Mouse (Mus musculus) midbrain, postnatal 0 days (tissue): ENCODE results near the gene Ssr3. TPM values are rescaled to one million over a fixed set of nuclear protein-coding genes. Genes with fewer than 3 reads are reported as not detected.
A peak's percentile ranks its signal among the peaks of the same experiment; 100 is the strongest.

Experiments
- ATAC-seq: fragments of 200-750 bp; cut with Nextera tagmentation; 2 replicates; pipeline ENCODE4 v1.8.0; 2017; ENCODE audit warnings: moderate number of reproducible peaks, mild to moderate bottlenecking, moderate TSS enrichment, moderate library complexity; ENCODE audit not compliant: low FRiP score
- DNase-seq: peaks from one replicate; pipeline ENCODE4 v3.0.0-alpha.2; 2015; ENCODE audit warnings: low spot score
- H3K27ac ChIP-seq: fragments of 300-500 bp; sonication (generic); 2 replicates; pipeline ENCODE4 v1.5.1; 2014; ENCODE audit warnings: low read depth, mild to moderate bottlenecking, low read length, mixed read lengths
- H3K27me3 ChIP-seq: fragments of 300-500 bp; sonication (generic); 2 replicates; pipeline ENCODE4 v1.6.1; 2014; ENCODE audit warnings: low read length, control low read depth, mixed read lengths; ENCODE audit not compliant: insufficient read depth
- H3K36me3 ChIP-seq: fragments of 300-500 bp; sonication (generic); 2 replicates; pipeline ENCODE4 v1.6.1; 2014; ENCODE audit warnings: low read length, control low read depth, mixed read lengths; ENCODE audit not compliant: insufficient read depth
- H3K4me1 ChIP-seq: fragments of 300-500 bp; sonication (generic); 2 replicates; pipeline ENCODE4 v1.6.1; 2014; ENCODE audit warnings: mild to moderate bottlenecking, control low read depth, antibody characterized with exemption, low read length, mixed read lengths; ENCODE audit not compliant: insufficient read depth
- H3K4me2 ChIP-seq: fragments of 300-500 bp; sonication (generic); 2 replicates; pipeline ENCODE4 v1.6.1; 2014; ENCODE audit warnings: low read depth, mild to moderate bottlenecking, low read length, mixed read lengths; ENCODE audit not compliant: poor library complexity, severe bottlenecking
- H3K4me3 ChIP-seq: fragments of 300-500 bp; sonication (generic); 2 replicates; pipeline ENCODE4 v1.5.1; 2014; ENCODE audit warnings: low read depth, mild to moderate bottlenecking, low read length, moderate library complexity
- H3K9ac ChIP-seq: fragments of 300-500 bp; sonication (generic); replicated peaks from 2 replicates; pipeline ENCODE4 v1.6.1; 2014; ENCODE audit warnings: mild to moderate bottlenecking, low read length, moderate library complexity, mixed read lengths; ENCODE audit not compliant: poor library complexity, severe bottlenecking
- H3K9me3 ChIP-seq: fragments of 300-500 bp; sonication (generic); 2 replicates; pipeline ENCODE4 v1.6.1; 2016; ENCODE audit warnings: low read length, control low read depth
- CTCF ChIP-seq: IDR thresholded peaks from 2 replicates; pipeline ENCODE4 v1.5.1; 2016; ENCODE audit warnings: antibody characterized with exemption, mild to moderate bottlenecking
- WGBS: fragments of 180-500 bp; shearing (Covaris S2); extraction: QIAGEN DNeasy Blood & Tissue Kit; methylation state at CpG from one replicate; pipeline ENCODE4 v1.1.7; 2014; 5-methylcytosine and 5-hydroxymethylcytosine counted together
- polyA plus RNA-seq: library from polyadenylated mRNA; unstranded; fragments of >200 nt; fragmentation: Nextera tagmentation; extraction: Ambion mirVana; gene quantifications from 2 replicates; pipeline ENCODE4 v1.2.1, GENCODE M21; 2015
- total RNA-seq: library from RNA; depleted of rRNA; stranded (reverse); fragments of >200 nt; gene quantifications from 2 replicates; pipeline ENCODE4 v1.2.3, GENCODE M21; 2014

Ssr3 gene
- total and polyA plus RNA-seq, 2 experiments from 2014 or later, result 140 to 151 TPM

GRCm38 (mm10) chr3:65358275-65358674 is 34.1 kb downstream of the Ssr3 start:
- ATAC-seq, result no peak
- Histone ChIP-seq H3K9ac (no peak overlapping the region), H3K4me3 (no peak overlapping the region), H3K27me3 (no peaks in the 10 kb centered on the region), H3K27ac (no peak overlapping the region), H3K9me3 (no peaks in the 10 kb centered on the region), H3K4me2 (no peak overlapping the region), H3K36me3 (no peaks in the 10 kb centered on the region), H3K4me1 (no peaks in the 10 kb centered on the region)
- DNase-seq, result no peak
- 11% methylated on average over 2 of the region's 2 CpGs for WGBS
- no peak for TF ChIP-seq CTCF

GRCm38 (mm10) chr3:65355479-65355878 is 36.9 kb downstream of the Ssr3 start:
- Histone ChIP-seq H3K36me3 (no peaks in the 10 kb centered on the region), H3K4me3 (no peak overlapping the region), H3K4me1 (no peaks in the 10 kb centered on the region), H3K9me3 (no peaks in the 10 kb centered on the region), H3K9ac (no peak overlapping the region), H3K4me2 (no peak overlapping the region), H3K27ac (no peak overlapping the region), H3K27me3 (no peaks in the 10 kb centered on the region)
- ATAC-seq, result no peak
- no peak for TF ChIP-seq CTCF
- DNase-seq, result no peak
- 51% methylated on average over 6 of the region's 6 CpGs for WGBS

DNA sequence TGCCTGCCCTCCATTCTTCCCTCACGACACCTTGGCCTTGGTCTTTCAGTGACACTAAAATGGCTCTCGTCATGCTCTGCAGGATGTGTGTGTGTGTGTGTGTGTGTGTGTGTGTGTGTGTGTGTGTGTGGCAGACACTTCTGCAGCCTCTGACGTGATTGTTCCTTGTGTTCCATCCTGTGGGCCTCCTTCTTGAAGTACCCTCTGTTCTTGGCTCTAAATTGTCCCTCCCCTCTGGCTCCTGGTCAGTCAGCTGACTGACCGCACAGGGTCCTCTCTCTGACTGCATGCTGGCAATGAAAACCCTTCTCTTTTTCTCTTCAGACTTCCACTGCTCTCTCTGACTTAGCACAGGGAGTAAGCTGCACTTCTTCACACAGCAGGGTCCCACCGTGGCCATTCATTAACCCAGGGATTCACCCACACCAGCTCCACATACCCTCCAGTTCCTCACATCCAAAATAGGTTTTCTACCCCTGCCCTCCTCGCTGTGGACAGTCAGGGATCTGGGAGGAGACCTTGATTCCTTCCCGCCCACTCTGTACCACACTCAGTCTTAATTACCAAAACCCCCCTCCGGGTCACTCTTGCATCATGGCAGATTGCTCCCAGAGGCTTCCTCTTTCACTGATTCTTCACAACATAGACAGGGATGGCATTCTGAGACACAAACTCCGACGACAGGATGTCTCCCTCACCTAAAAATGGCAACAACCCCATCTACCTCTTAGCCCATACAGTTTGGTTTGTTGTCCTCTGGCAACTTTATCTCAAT is 39.0 kb downstream of the Ssr3 start:
- WGBS, result 76% methylated on average over 10 of the region's 10 CpGs
- no peaks in the 10 kb centered on the region for H3K36me3 ChIP-seq
- ATAC-seq, result no peak

GRCm38 (mm10) chr3:65352278-65353127 is 39.9 kb downstream of the Ssr3 start:
- Histone ChIP-seq H3K9me3 (no peaks in the 10 kb centered on the region), H3K27ac (no peak overlapping the region), H3K9ac (no peak overlapping the region), H3K4me1 (no peaks in the 10 kb centered on the region), H3K4me3 (no peak overlapping the region), H3K27me3 (no peaks in the 10 kb centered on the region), H3K36me3 (no peaks in the 10 kb centered on the region), H3K4me2 (no peak overlapping the region)
- peak; percentile 77 for DNase-seq
- WGBS, result 46% methylated on average over 4 of the region's 4 CpGs
- ATAC-seq, result peak; percentile 52; the same call in 1 of the 2 replicates
- peak; percentile 73 for TF ChIP-seq CTCF

More for the DNA sequence above, 39.0 kb downstream of the Ssr3 start:
- Histone ChIP-seq H3K4me2 (no peak overlapping the region), H3K27ac (no peak overlapping the region), H3K27me3 (no peaks in the 10 kb centered on the region), H3K4me1 (no peaks in the 10 kb centered on the region), H3K4me3 (no peak overlapping the region), H3K9me3 (no peaks in the 10 kb centered on the region), H3K9ac (no peak overlapping the region)
- TF ChIP-seq CTCF, result no peak
- no peak for DNase-seq

DNA sequence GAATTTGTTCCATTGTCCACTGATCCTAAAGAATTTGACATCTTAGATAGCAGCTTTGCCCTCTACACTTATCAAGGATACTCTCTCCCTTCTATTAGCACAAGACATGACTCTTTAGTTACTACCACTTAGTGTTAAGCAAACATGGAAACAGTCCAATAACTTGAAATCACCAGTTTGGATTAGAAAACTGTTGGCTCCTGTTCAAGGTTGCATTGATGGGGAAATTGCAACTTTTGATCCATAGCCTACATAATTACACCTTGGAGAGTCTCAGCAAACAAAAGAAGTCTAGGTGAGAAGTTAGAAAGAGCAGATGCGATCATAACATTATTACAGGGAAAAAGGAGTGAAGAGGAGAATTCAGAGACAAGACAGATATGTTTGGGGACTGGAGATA is 46.2 kb downstream of the Ssr3 start:
- Histone ChIP-seq H3K4me3 (no peak overlapping the region), H3K27ac (no peak overlapping the region), H3K36me3 (no peaks in the 10 kb centered on the region), H3K27me3 (no peaks in the 10 kb centered on the region), H3K4me2 (no peak overlapping the region), H3K9me3 (no peaks in the 10 kb centered on the region), H3K4me1 (no peaks in the 10 kb centered on the region), H3K9ac (no peak overlapping the region)
- TF ChIP-seq CTCF, result no peak
- WGBS, result 94% methylated on average over 1 of the region's 1 CpGs
- DNase-seq (no peak), ATAC-seq (no peak)
